Mouse (Mus musculus) embryonic facial prominence, embryonic 14.5 days (tissue): ENCODE data around the gene Sh3rf1. TPM values are rescaled to one million over a fixed set of nuclear protein-coding genes. Genes with fewer than 3 reads are reported as not detected.

Experiments
- ATAC-seq: fragments of 200-750 bp; cut with Nextera tagmentation; 2 replicates; pipeline ENCODE4 v1.8.0; 2017; ENCODE audit warnings: low read depth, moderate number of reproducible peaks, moderate TSS enrichment
- DNase-seq: peaks from one replicate; pipeline ENCODE4 v3.0.0-alpha.2; 2015; ENCODE audit warnings: low spot score
- H3K27ac ChIP-seq: fragments of 300-500 bp; sonication (generic); replicated peaks from 2 replicates; pipeline ENCODE4 v1.5.1; 2014; ENCODE audit warnings: low read depth, mild to moderate bottlenecking, low read length, moderate library complexity
- H3K27me3 ChIP-seq: fragments of 300-500 bp; sonication (generic); replicated peaks from 2 replicates; pipeline ENCODE4 v1.6.1; 2014; ENCODE audit warnings: low read length; ENCODE audit not compliant: control insufficient read depth, insufficient read depth
- H3K36me3 ChIP-seq: fragments of 300-500 bp; sonication (generic); 2 replicates; pipeline ENCODE4 v1.6.1; 2014; ENCODE audit warnings: low read length, mixed read lengths; ENCODE audit not compliant: control insufficient read depth, insufficient read depth
- H3K4me1 ChIP-seq: fragments of 300-500 bp; sonication (generic); 2 replicates; pipeline ENCODE4 v1.6.1; 2014; ENCODE audit warnings: antibody characterized with exemption, low read length; ENCODE audit not compliant: control insufficient read depth, insufficient read depth
- H3K4me2 ChIP-seq: fragments of 300-500 bp; sonication (generic); 2 replicates; pipeline ENCODE4 v1.6.1; 2014; ENCODE audit warnings: low read depth, mild to moderate bottlenecking, low read length, moderate library complexity, mixed read lengths
- H3K4me3 ChIP-seq: fragments of 300-500 bp; sonication (generic); 2 replicates; pipeline ENCODE4 v1.5.1; 2014; ENCODE audit warnings: low read depth, mild to moderate bottlenecking, low read length
- H3K9ac ChIP-seq: fragments of 300-500 bp; sonication (generic); 2 replicates; pipeline ENCODE4 v1.6.1; 2014; ENCODE audit warnings: low read depth, mild to moderate bottlenecking, low read length, moderate library complexity, mixed read lengths
- H3K9me3 ChIP-seq: fragments of 300-500 bp; sonication (generic); 2 replicates; pipeline ENCODE4 v1.6.1; 2016; ENCODE audit warnings: low read length; ENCODE audit not compliant: control insufficient read depth
- WGBS: fragments of 180-500 bp; shearing (Covaris S2); extraction: QIAGEN DNeasy Blood & Tissue Kit; methylation state at CpG from one replicate; pipeline ENCODE4 v1.1.7; 2014; 5-methylcytosine and 5-hydroxymethylcytosine counted together
- polyA plus RNA-seq: library from polyadenylated mRNA; unstranded; fragments of >200 nt; fragmentation: Nextera tagmentation; extraction: Ambion mirVana; gene quantifications from 2 replicates; pipeline ENCODE4 v1.2.1, GENCODE M21; 2014

Sh3rf1 gene
- polyA plus RNA-seq, 1 experiment from 2014 or later, result 10.5 TPM

GRCm38 (mm10) chr8:61228678-61229077, 5.0 kb downstream of the Sh3rf1 start:
- Histone ChIP-seq H3K4me1 (peaks cover 40% of the 10 kb centered on the region), H3K36me3 (no peaks in the 10 kb centered on the region; the same call in 1 of the 2 replicates), H3K4me2 (peak overlapping the region; percentile 40), H3K27ac (no peak overlapping the region), H3K9ac (no peak overlapping the region), H3K4me3 (no peak overlapping the region; the same call in 1 of the 2 replicates), H3K9me3 (no peaks in the 10 kb centered on the region), H3K27me3 (no peaks in the 10 kb centered on the region)
- WGBS, result 66% methylated on average over 8 of the region's 8 CpGs
- DNase-seq, result no peak
- no peak for ATAC-seq

GRCm38 (mm10) chr8:61229511-61230195, 6.0 kb downstream of the Sh3rf1 start:
- no peak overlapping the region for H3K4me3 ChIP-seq

DNA sequence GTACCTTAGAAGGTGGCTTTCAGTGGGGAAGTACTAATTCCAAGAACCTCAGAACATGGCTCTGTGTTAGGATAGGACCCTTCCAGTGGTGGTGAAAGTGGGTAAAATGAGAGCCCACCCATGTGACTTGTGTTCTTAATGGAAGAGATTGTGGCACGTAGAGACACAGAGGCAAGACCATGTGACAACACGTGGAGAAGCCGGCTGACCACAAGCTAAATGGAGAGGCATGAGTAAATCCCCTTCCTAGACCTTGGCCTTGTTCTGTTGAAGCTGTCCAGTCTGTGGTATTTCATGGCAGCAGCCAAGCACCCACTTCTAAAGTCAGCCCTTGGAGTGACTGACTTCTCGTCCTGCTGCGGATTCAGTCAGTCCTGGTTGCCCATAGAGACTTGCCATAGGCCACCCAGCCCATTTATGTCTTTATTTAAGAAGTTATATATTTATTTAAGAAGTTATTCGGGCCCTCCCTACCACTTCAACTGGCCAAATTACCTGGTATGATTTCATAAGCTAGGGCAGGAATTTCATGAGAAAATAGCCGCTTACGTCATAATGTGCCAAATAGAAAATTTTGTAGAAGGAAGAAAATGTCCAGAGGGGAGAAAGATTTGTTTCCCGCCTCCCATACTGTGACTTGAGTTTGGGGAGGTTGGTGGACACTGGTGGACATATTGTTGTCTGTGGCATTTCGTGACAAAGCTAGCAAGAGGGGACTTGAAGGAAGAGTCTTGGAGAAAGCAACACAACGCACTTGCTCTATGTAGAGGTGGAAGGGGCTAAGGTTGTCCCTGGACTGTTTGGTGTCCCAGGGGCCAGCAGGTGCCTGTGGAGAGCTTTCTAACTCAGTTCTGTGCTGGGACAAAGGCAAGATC, 7.4 kb downstream of the Sh3rf1 start:
- ATAC-seq (no peak), DNase-seq (no peak)
- no peaks in the 10 kb centered on the region for H3K27me3 ChIP-seq
- H3K4me1 ChIP-seq, result peaks cover 34% of the 10 kb centered on the region
- H3K9ac ChIP-seq, result no peak overlapping the region
- WGBS, result 91% methylated on average over 11 of the region's 11 CpGs
- H3K36me3 ChIP-seq, result no peaks in the 10 kb centered on the region; the same call in 1 of the 2 replicates
- H3K27ac ChIP-seq, result no peak overlapping the region
- no peak overlapping the region for H3K4me2 ChIP-seq
- no peaks in the 10 kb centered on the region for H3K9me3 ChIP-seq
- H3K4me3 ChIP-seq, result no peak overlapping the region

More at GRCm38 (mm10) chr8:61229511-61230195, 6.0 kb downstream of the Sh3rf1 start:
- no peak overlapping the region for H3K9ac ChIP-seq
- H3K9me3 ChIP-seq, result no peaks in the 10 kb centered on the region
- H3K27ac ChIP-seq, result no peak overlapping the region
- DNase-seq, result no peak
- no peaks in the 10 kb centered on the region; the same call in 1 of the 2 replicates for H3K36me3 ChIP-seq
- no peak for ATAC-seq
- 0 out of 2 replicates have a peak overlapping the region, but pooled peaks have one; percentile 0 for H3K4me2 ChIP-seq
- no peaks in the 10 kb centered on the region for H3K27me3 ChIP-seq
- peaks cover 40% of the 10 kb centered on the region for H3K4me1 ChIP-seq
- 56% methylated on average over 12 of the region's 12 CpGs for WGBS

GRCm38 (mm10) chr8:61235499-61235898, 11.8 kb downstream of the Sh3rf1 start:
- Histone ChIP-seq H3K4me1 (peaks cover 12% of the 10 kb centered on the region; the same call in 1 of the 2 replicates), H3K9ac (no peak overlapping the region), H3K4me2 (no peak overlapping the region), H3K36me3 (0 out of 2 replicates have a peak, but pooled peaks cover 6% of the 10 kb centered on the region), H3K27ac (no peak overlapping the region), H3K27me3 (no peaks in the 10 kb centered on the region), H3K4me3 (no peak overlapping the region), H3K9me3 (no peaks in the 10 kb centered on the region)
- WGBS, result 75% methylated on average over 5 of the region's 5 CpGs
- DNase-seq, result no peak
- ATAC-seq, result no peak

GRCm38 (mm10) chr8:61236506-61237268, 13.0 kb downstream of the Sh3rf1 start:
- H3K9ac ChIP-seq, result no peak overlapping the region
- H3K27ac ChIP-seq, result no peak overlapping the region
- DNase-seq, result no peak
- no peak overlapping the region for H3K4me3 ChIP-seq
- H3K4me1 ChIP-seq, result peaks cover 12% of the 10 kb centered on the region; the same call in 1 of the 2 replicates
- H3K27me3 ChIP-seq, result no peaks in the 10 kb centered on the region
- no peak overlapping the region for H3K4me2 ChIP-seq
- no peak for ATAC-seq
- 0 out of 2 replicates have a peak, but pooled peaks cover 6% of the 10 kb centered on the region for H3K36me3 ChIP-seq
- 58% methylated on average over 9 of the region's 9 CpGs for WGBS
- H3K9me3 ChIP-seq, result no peaks in the 10 kb centered on the region

DNA sequence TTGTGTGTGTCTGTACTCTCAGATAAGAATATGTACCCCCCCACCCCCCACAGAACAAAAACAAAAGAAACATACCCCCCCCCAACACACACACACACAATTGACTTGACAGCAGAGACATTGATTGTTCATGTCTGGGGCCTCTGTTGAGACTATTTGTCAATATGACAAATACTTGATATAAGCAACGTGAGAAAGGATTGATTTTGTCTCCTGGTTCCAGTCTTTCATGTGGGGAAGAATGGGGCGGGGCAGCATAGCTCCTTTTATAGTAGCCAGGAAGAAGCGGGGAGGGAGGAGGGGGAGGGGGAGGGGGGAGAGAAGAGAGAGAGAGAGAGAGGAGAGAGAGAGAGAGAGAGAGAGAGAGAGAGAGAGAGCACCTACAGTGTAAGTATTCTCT, 15.9 kb downstream of the Sh3rf1 start:
- H3K4me2 ChIP-seq, result no peak overlapping the region
- H3K27me3 ChIP-seq, result no peaks in the 10 kb centered on the region
- H3K4me1 ChIP-seq, result peaks cover 5% of the 10 kb centered on the region; the same call in 1 of the 2 replicates
- 57% methylated on average over 3 of the region's 3 CpGs for WGBS
- no peak overlapping the region for H3K9ac ChIP-seq
- ATAC-seq (no peak), DNase-seq (no peak)
- no peak overlapping the region for H3K4me3 ChIP-seq
- H3K36me3 ChIP-seq, result 0 out of 2 replicates have a peak, but pooled peaks cover 14% of the 10 kb centered on the region
- H3K27ac ChIP-seq, result no peak overlapping the region
- peaks cover 8% of the 10 kb centered on the region; the same call in 1 of the 2 replicates for H3K9me3 ChIP-seq

DNA sequence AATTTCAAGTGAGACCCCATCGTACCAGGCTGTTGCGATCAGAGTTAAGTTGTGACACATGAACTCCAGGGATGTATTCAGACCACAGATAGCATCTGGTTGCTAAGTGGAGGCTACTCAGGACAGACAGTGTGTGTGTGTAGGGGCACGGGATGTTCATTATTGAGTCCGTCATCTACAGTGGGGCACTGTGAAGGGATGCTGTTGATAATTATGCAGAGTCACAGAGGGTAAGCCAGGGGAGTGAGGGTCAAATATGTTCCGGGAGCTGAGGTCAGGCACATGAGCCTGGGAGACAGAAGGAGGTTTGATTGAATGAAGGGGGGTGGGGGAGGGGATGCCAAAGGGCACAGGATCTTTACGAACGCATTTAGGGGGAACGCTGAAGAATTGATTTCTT, 17.6 kb downstream of the Sh3rf1 start:
- H3K27ac ChIP-seq, result no peak overlapping the region
- H3K9ac ChIP-seq, result no peak overlapping the region
- WGBS, result 51% methylated on average over 8 of the region's 8 CpGs
- 0 out of 2 replicates have a peak, but pooled peaks cover 14% of the 10 kb centered on the region for H3K36me3 ChIP-seq
- H3K4me1 ChIP-seq, result no peaks in the 10 kb centered on the region
- H3K9me3 ChIP-seq, result peaks cover 8% of the 10 kb centered on the region; the same call in 1 of the 2 replicates
- no peak for DNase-seq
- no peak overlapping the region for H3K4me3 ChIP-seq
- H3K27me3 ChIP-seq, result no peaks in the 10 kb centered on the region
- no peak overlapping the region for H3K4me2 ChIP-seq
- ATAC-seq, result peak; percentile 34; the same call in 1 of the 2 replicates

- Histone ChIP-seq H3K27ac (no peak overlapping the region), H3K4me1 (no peaks in the 10 kb centered on the region), H3K9ac (no peak overlapping the region), H3K36me3 (0 out of 2 replicates have a peak, but pooled peaks cover 10% of the 10 kb centered on the region), H3K27me3 (no peaks in the 10 kb centered on the region), H3K9me3 (peaks cover 8% of the 10 kb centered on the region; the same call in 1 of the 2 replicates), H3K4me3 (no peak overlapping the region), H3K4me2 (no peak overlapping the region)
- DNase-seq (no peak), ATAC-seq (no peak)
- WGBS, result 95% methylated on average over 19 of the region's 19 CpGs
Observed at GRCm38 (mm10) chr8:61242896-61243295, 19.2 kb downstream of the Sh3rf1 start.
